Mouse (Mus musculus) limb, embryonic 11.5 days (tissue): ENCODE measurements around the gene Mia. TPM values are rescaled to one million over a fixed set of nuclear protein-coding genes. Genes with fewer than 3 reads are reported as not detected.

ENCODE experiments used
- ATAC-seq: fragments of 200-750 bp; cut with Nextera tagmentation; 2 replicates; pipeline ENCODE4 v1.8.0; 2017; ENCODE audit warnings: low read depth; ENCODE audit not compliant: insufficient number of reproducible peaks, low FRiP score, low TSS enrichment
- DNase-seq: peaks from one replicate; pipeline ENCODE4 v3.0.0-alpha.2; 2015; ENCODE audit warnings: low spot score
- H3K27ac ChIP-seq: fragments of 300-500 bp; sonication (generic); replicated peaks from 2 replicates; pipeline ENCODE4 v1.5.1; 2014; ENCODE audit warnings: low read depth, mild to moderate bottlenecking, low read length
- H3K27me3 ChIP-seq: fragments of 300-500 bp; sonication (generic); 2 replicates; pipeline ENCODE4 v1.6.1; 2014; ENCODE audit warnings: mild to moderate bottlenecking, low read length, mixed read lengths; ENCODE audit not compliant: control insufficient read depth, insufficient read depth
- H3K36me3 ChIP-seq: fragments of 300-500 bp; sonication (generic); 2 replicates; pipeline ENCODE4 v1.6.1; 2014; ENCODE audit warnings: mild to moderate bottlenecking, low read length, moderate library complexity, mixed read lengths; ENCODE audit not compliant: control insufficient read depth, insufficient read depth
- H3K4me1 ChIP-seq: fragments of 300-500 bp; sonication (generic); 2 replicates; pipeline ENCODE4 v1.6.1; 2014; ENCODE audit warnings: low read length, mixed read lengths; ENCODE audit not compliant: control insufficient read depth, insufficient read depth
- H3K4me2 ChIP-seq: fragments of 300-500 bp; sonication (generic); 2 replicates; pipeline ENCODE4 v1.6.1; 2014; ENCODE audit warnings: low read depth, mild to moderate bottlenecking, moderate library complexity; ENCODE audit not compliant: severe bottlenecking
- H3K4me3 ChIP-seq: fragments of 300-500 bp; sonication (generic); 2 replicates; pipeline ENCODE4 v1.5.1; 2014; ENCODE audit warnings: low read depth, low read length
- H3K9ac ChIP-seq: fragments of 300-500 bp; sonication (generic); 2 replicates; pipeline ENCODE4 v1.6.1; 2014; ENCODE audit warnings: mild to moderate bottlenecking, low read length
- H3K9me3 ChIP-seq: fragments of 300-500 bp; sonication (generic); 2 replicates; pipeline ENCODE4 v1.6.1; 2016; ENCODE audit warnings: low read length; ENCODE audit not compliant: control insufficient read depth
- WGBS: fragments of 180-500 bp; shearing (Covaris S2); extraction: QIAGEN DNeasy Blood & Tissue Kit; methylation state at CpG from one replicate; pipeline ENCODE4 v1.1.7; 2014; 5-methylcytosine and 5-hydroxymethylcytosine counted together
- polyA plus RNA-seq: library from polyadenylated mRNA; unstranded; fragments of >200 nt; fragmentation: Nextera tagmentation; extraction: Ambion mirVana; gene quantifications from 2 replicates; pipeline ENCODE4 v1.2.1, GENCODE M21; 2014

Gene Mia
- polyA plus RNA-seq, 1 experiment from 2014 or later: 8.7 TPM

GRCm38 (mm10) chr7:27136410-27136996 is 44.5 kb downstream of the Mia start:
- H3K4me2 ChIP-seq: no peak overlapping the region
- ATAC-seq (no peak), DNase-seq (no peak)
- 60% methylated on average over 8 of the region's 8 CpGs for WGBS
- H3K4me1 ChIP-seq: no peaks in the 10 kb centered on the region
- H3K4me3 ChIP-seq: no peak overlapping the region
- H3K9me3 ChIP-seq: peaks cover 4% of the 10 kb centered on the region; the same call in 1 of the 2 replicates
- H3K27me3 ChIP-seq: no peaks in the 10 kb centered on the region
- H3K27ac ChIP-seq: no peak overlapping the region
- no peaks in the 10 kb centered on the region for H3K36me3 ChIP-seq
- H3K9ac ChIP-seq: no peak overlapping the region

GRCm38 (mm10) chr7:27133757-27134156 is 47.2 kb downstream of the Mia start:
- no peaks in the 10 kb centered on the region for H3K36me3 ChIP-seq
- H3K9ac ChIP-seq: no peak overlapping the region
- DNase-seq (no peak), ATAC-seq (no peak)
- no peaks in the 10 kb centered on the region for H3K4me1 ChIP-seq
- no peaks in the 10 kb centered on the region; the same call in 1 of the 2 replicates for H3K9me3 ChIP-seq
- 79% methylated on average over 4 of the region's 4 CpGs for WGBS
- H3K27me3 ChIP-seq: no peaks in the 10 kb centered on the region
- H3K4me2 ChIP-seq: no peak overlapping the region
- H3K4me3 ChIP-seq: no peak overlapping the region
- no peak overlapping the region for H3K27ac ChIP-seq

- no peaks in the 10 kb centered on the region; the same call in 1 of the 2 replicates for H3K9me3 ChIP-seq
- no peaks in the 10 kb centered on the region for H3K4me1 ChIP-seq
- no peaks in the 10 kb centered on the region for H3K36me3 ChIP-seq
- no peak overlapping the region for H3K4me3 ChIP-seq
- H3K9ac ChIP-seq: no peak overlapping the region
- no peak for ATAC-seq
- no peak overlapping the region for H3K4me2 ChIP-seq
- H3K27me3 ChIP-seq: no peaks in the 10 kb centered on the region
- 74% methylated on average over 12 of the region's 12 CpGs for WGBS
- no peak overlapping the region for H3K27ac ChIP-seq
- DNase-seq: no peak
Measured at GRCm38 (mm10) chr7:27133156-27133555, 47.8 kb downstream of the Mia start.

GRCm38 (mm10) chr7:27132588-27132987 is 48.4 kb downstream of the Mia start:
- no peak overlapping the region for H3K27ac ChIP-seq
- no peak overlapping the region for H3K9ac ChIP-seq
- no peaks in the 10 kb centered on the region for H3K36me3 ChIP-seq
- H3K4me1 ChIP-seq: no peaks in the 10 kb centered on the region
- WGBS: 11% methylated on average over 10 of the region's 10 CpGs
- DNase-seq (peak; percentile 73), ATAC-seq (no peak)
- H3K9me3 ChIP-seq: no peaks in the 10 kb centered on the region; the same call in 1 of the 2 replicates
- H3K4me2 ChIP-seq: no peak overlapping the region
- H3K27me3 ChIP-seq: no peaks in the 10 kb centered on the region
- H3K4me3 ChIP-seq: no peak overlapping the region

- H3K4me3 ChIP-seq: no peak overlapping the region
- no peaks in the 10 kb centered on the region for H3K36me3 ChIP-seq
- H3K27me3 ChIP-seq: no peaks in the 10 kb centered on the region
- H3K9me3 ChIP-seq: no peaks in the 10 kb centered on the region; the same call in 1 of the 2 replicates
- no peaks in the 10 kb centered on the region for H3K4me1 ChIP-seq
- ATAC-seq: no peak
- H3K4me2 ChIP-seq: no peak overlapping the region
- DNase-seq: no peak
- 74% methylated on average over 2 of the region's 2 CpGs for WGBS
- H3K27ac ChIP-seq: no peak overlapping the region
- no peak overlapping the region for H3K9ac ChIP-seq
Measured at GRCm38 (mm10) chr7:27131387-27131786, 49.6 kb downstream of the Mia start.

GRCm38 (mm10) chr7:27130521-27131370 is 50.2 kb downstream of the Mia start:
- no peak overlapping the region for H3K27ac ChIP-seq
- H3K4me2 ChIP-seq: no peak overlapping the region
- H3K4me3 ChIP-seq: no peak overlapping the region
- 90% methylated on average over 22 of the region's 22 CpGs for WGBS
- no peaks in the 10 kb centered on the region for H3K36me3 ChIP-seq
- ATAC-seq (no peak), DNase-seq (no peak)
- no peaks in the 10 kb centered on the region; the same call in 1 of the 2 replicates for H3K9me3 ChIP-seq
- H3K4me1 ChIP-seq: no peaks in the 10 kb centered on the region
- no peaks in the 10 kb centered on the region for H3K27me3 ChIP-seq
- H3K9ac ChIP-seq: no peak overlapping the region

- no peaks in the 10 kb centered on the region for H3K4me1 ChIP-seq
- no peak overlapping the region for H3K4me2 ChIP-seq
- H3K9me3 ChIP-seq: no peaks in the 10 kb centered on the region; the same call in 1 of the 2 replicates
- no peaks in the 10 kb centered on the region for H3K36me3 ChIP-seq
- no peak for DNase-seq
- WGBS: 90% methylated on average over 12 of the region's 12 CpGs
- no peak for ATAC-seq
- H3K27ac ChIP-seq: no peak overlapping the region
- no peaks in the 10 kb centered on the region for H3K27me3 ChIP-seq
- H3K4me3 ChIP-seq: no peak overlapping the region
- H3K9ac ChIP-seq: no peak overlapping the region
Measured at GRCm38 (mm10) chr7:27129811-27130210, 51.1 kb downstream of the Mia start.
